Mouse (Mus musculus): ENCODE data around the gene Gm10392.

The Gm10392 gene

GRCm38 (mm10) chr11:77492311-77492871 lies 26.6 kb downstream of the Gm10392 start:
- DNase-seq (ENCODE audit: low read depth), result no peak

DNA sequence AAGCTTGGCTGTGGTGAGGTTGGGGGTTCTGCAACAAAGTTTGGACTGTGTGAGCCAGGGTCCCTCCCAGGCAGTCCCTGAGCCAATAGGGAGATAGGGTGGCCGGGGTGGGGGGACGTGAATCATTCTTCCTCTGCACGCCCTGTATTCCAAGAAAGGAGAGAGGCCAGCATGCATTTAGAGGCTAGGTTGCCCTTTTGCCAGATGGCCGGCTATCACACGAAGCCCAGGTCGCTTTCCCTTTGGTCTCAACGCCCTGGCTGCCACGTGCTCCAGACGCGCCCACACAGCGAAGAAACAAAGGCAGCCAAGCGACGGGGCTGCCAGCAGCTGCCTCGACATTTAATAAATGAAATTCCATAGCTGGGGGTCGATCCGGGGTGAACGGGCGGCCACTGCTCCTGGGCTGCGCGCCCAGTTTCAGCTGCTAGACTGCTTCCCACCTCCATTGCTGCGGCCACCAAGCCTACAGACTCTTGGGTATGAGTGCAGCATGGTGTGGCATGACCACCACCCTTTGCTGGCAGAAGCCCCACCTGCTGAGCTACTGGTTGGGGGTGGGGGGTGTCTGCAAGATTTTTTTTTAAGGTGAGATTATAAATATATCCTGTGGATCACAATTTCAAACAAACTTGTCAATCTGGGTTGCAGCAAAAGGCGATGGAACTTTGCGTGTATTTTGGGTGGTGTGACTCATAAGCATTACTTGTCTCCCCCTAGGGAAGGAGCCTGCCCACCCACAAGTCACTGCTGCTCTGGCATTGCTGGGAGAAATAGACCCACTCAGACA lies 27.3 kb downstream of the Gm10392 start:
- DNase-seq (ENCODE audit: low read depth), result no peak

DNA sequence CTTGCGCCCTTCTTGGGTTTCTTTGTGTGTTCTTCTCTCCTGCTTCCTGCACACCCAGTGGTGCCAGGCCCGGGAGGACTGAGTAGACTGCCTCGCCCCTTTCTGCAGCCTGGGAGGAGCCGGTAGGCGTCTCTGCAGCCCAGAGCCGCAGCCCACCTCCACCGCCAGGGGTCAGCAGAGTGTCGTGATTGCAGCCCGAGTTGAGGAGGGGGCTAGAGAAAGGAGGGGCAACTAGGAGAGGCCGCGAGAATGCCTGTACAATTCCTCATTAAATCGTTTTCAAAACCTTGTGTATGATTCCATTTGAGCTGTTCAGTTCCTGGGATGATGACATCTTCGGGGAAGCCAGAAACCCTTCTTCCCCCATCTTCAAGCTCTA lies 27.9 kb downstream of the Gm10392 start:
- no peak for DNase-seq (ENCODE audit: low read depth)

DNA sequence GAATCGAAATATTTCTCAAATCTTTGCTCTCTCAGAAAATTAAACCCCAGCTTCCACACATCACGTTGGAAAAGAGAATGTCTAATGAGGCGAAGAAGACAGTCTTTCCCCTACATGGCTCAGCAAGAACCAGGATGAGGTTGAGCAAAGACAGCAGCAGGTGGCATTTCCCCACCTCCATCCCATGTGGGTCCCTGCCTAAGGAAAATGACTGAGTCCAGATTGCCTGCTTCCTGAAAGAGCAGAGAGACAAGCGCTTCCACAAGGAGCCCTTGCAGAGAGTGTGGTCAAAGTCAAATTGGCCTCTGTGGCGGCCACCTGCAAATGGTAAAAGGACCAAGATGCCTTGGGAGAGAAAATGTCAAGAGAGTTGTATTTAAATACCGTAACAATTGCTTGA lies 28.5 kb downstream of the Gm10392 start:
- DNase-seq (ENCODE audit: low read depth), result no peak

GRCm38 (mm10) chr11:77489591-77490235 lies 29.3 kb downstream of the Gm10392 start, which contains the start of gene Ankrd13b:
Gene Ankrd13b (minus strand): TSS chr11:77489678.
- DNase-seq (ENCODE audit: low read depth), result no peak

- no peak for DNase-seq (ENCODE audit: low read depth)
Measured at GRCm38 (mm10) chr11:77488771-77489581, 30.0 kb downstream of the Gm10392 start.

- no peak for DNase-seq (ENCODE audit: low read depth)
Measured at GRCm38 (mm10) chr11:77486798-77487197, 32.2 kb downstream of the Gm10392 start.

GRCm38 (mm10) chr11:77485229-77485628 lies 33.8 kb downstream of the Gm10392 start:
- DNase-seq (ENCODE audit: low read depth), result no peak

DNA sequence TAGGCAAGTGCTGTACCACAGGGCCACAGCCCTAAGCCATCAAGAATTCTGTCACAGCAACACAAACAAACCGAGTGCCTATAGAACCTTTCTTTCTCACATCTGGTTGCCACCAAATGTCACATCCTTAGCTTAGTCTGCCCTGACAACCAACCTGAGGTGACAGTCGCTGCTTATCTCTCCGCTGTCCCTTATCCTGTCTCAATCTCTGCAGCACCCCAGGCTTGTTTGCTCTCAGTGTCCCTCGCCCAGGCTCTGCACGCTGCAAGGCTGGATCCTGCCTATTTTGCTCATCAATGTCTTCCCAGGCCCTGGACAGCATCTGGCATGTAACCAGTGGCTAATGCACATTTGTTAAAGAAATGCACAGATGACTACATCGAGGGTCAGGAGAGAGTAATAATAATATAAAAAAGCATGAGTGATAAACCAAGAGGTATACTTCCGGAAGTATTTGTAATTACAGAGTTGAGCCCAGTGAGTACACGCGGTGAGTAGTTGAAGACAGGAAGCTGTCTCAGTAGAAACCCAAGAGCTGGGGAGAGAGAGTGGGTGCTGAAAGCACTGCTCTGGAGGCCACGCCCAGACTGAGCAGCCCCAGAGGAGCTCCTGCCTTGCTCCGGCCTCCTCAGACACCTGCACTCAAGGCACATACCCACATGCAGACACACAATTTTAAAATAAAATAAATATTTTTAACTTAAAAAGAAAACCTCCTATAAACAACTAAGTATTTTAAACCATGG lies 35.3 kb downstream of the Gm10392 start:
- DNase-seq (ENCODE audit: low read depth), result no peak

GRCm38 (mm10) chr11:77483043-77483442 lies 36.0 kb downstream of the Gm10392 start:
- DNase-seq (ENCODE audit: low read depth), result no peak

GRCm38 (mm10) chr11:77476895-77477294 lies 42.1 kb downstream of the Gm10392 start:
- no peak for DNase-seq (ENCODE audit: low read depth)

- DNase-seq (ENCODE audit: low read depth), result no peak
Measured at GRCm38 (mm10) chr11:77476216-77476615, 42.8 kb downstream of the Gm10392 start.

DNA sequence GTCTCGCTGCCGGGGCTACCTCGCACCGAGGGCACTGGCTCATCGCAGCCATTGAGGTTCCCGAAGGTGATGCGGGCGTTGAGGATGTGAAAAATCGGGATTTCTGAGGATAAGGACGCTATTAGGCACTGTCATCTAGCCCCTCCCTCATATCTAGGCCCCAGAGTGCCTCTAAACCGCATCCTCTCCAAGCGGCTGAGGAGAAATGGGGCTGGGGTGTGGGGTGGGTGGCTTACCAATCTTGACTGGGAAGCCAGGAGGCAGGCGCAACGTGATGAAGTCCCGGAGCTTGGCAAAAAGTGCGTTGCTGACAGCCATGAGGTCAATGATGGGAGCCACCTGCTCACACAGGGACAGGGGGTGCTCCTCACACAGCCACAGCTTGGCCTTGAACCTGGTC lies 46.2 kb downstream of the Gm10392 start:
- no peak for DNase-seq (ENCODE audit: low read depth)

- no peak for DNase-seq (ENCODE audit: low read depth)
Measured at GRCm38 (mm10) chr11:77471407-77471806, 47.6 kb downstream of the Gm10392 start.

DNA sequence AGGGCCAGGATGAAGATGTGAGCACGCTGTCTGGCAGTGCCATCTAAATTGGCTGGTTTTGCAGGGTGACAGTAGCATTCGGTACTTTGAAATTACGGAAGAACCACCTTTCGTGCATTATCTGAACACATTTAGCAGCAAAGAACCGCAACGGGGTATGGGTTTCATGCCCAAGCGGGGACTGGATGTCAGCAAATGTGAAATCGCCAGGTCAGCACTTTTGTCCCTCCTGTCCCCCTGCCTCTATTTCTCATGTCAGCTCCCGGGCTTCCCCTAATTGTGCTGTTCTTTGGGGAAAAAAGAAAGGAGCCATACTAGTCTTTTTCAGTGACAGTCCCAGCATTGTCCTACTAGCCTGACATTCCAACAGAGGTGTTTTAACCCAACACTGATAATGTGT lies 50.6 kb downstream of the Gm10392 start:
- DNase-seq (ENCODE audit: low read depth), result no peak

GRCm38 (mm10) chr11:77467784-77468183 lies 51.2 kb downstream of the Gm10392 start:
- DNase-seq (ENCODE audit: low read depth), result peak; percentile 63

DNA sequence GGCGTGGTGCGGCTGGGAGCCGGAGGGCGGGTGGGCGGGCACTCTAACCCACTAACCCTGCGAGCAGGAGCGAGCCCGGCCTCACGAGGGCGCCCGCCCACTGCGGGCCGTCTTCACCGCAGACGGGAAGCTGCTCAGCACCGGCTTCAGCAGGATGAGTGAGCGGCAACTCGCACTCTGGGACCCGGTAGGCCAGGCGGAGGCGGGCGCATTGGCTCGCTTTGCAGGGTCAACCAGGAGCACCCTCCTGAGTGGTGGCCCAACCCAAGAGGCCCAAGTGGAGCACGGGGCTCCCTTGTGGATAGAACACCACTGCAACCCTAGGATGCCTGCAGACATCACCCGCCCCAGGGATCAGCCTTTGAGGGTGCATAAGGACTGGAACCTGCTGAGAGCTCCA lies 51.8 kb downstream of the Gm10392 start:
- peak; percentile 36 for DNase-seq (ENCODE audit: low read depth)

Measured in c-Kit-positive CD71-positive TER-119-negative erythroid progenitor cells, embryonic 14.5 days (primary cell).